In the genomic region with DNA sequence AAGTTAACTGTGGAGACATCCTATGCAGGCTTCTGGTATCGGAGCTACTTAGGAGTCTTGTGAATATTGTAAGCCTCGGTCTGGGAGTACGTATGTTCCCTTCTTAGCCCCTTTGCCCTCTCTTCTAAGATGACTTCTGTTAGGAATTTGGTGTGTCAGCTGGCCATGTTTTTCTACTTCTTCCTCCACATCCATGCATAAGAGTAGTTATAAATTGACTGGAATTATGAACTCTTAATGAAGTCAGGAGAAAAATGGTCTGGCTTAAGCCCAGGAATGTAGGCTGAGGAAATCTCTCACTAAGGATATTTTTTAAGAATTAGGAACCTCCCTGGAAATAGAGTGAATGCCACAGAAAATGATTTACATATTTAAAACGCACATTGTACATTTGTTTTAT, we compare ENCODE assay signal across 16 mouse cellular contexts. TPM values are rescaled to one million over a fixed set of nuclear protein-coding genes. Genes with fewer than 3 reads are reported as not detected.
"Had no signal": no experiment of that assay in that cellular context is flagged by ENCODE, and none has a peak within 500 bp of the region (broad histone marks: within the 10 kb centered on the region; RNA-seq: fewer than 3 reads in every experiment).

No protein-coding gene starts in this region.

- H3K27me3 ChIP-seq: liver, embryonic 13.5 days; liver, embryonic 15.5 days; midbrain, embryonic 13.5 days; midbrain, embryonic 15.5 days; neural tube, embryonic 12.5 days; stomach, embryonic 15.5 days had no signal

- H3K4me2 ChIP-seq: liver, embryonic 13.5 days; liver, embryonic 15.5 days; midbrain, embryonic 11.5 days; midbrain, embryonic 13.5 days; midbrain, embryonic 15.5 days; neural tube, embryonic 12.5 days; stomach, embryonic 15.5 days had no signal

- H3K27ac ChIP-seq: liver, embryonic 13.5 days; liver, embryonic 15.5 days; macrophage; midbrain, embryonic 13.5 days; midbrain, embryonic 15.5 days; neural tube, embryonic 12.5 days; stomach, embryonic 15.5 days; stomach, postnatal 0 days had no signal

- H3K4me3 ChIP-seq: liver, embryonic 13.5 days; liver, embryonic 15.5 days; megakaryocyte, embryonic 14.5 days; midbrain, embryonic 13.5 days; midbrain, embryonic 15.5 days; neural tube, embryonic 12.5 days; stomach, embryonic 15.5 days had no signal

- H3K4me1 ChIP-seq: liver, embryonic 13.5 days; liver, embryonic 15.5 days; megakaryocyte, embryonic 14.5 days; midbrain, embryonic 13.5 days; midbrain, embryonic 15.5 days; neural tube, embryonic 12.5 days; stomach, embryonic 15.5 days had no signal

- H3K9me3 ChIP-seq: liver, embryonic 13.5 days; liver, embryonic 15.5 days; megakaryocyte, embryonic 14.5 days; midbrain, embryonic 13.5 days; midbrain, embryonic 15.5 days; neural tube, embryonic 12.5 days; stomach, embryonic 15.5 days had no signal

- ATAC-seq: liver, postnatal 0 days; midbrain, embryonic 13.5 days; midbrain, embryonic 15.5 days had no signal

- H3K36me3 ChIP-seq: liver, embryonic 13.5 days; liver, embryonic 15.5 days; midbrain, embryonic 13.5 days; midbrain, embryonic 15.5 days; neural tube, embryonic 12.5 days; stomach, embryonic 15.5 days had no signal

- DNase-seq: liver, embryonic 13.5 days; liver, postnatal 0 days; lung, postnatal 10 days; right cerebral cortex, postnatal 14 days; thymus, adult 2 months; thymus, postnatal 25 days; thymus, postnatal 4 days had no signal

- H3K9ac ChIP-seq: liver, embryonic 13.5 days; liver, embryonic 15.5 days; liver, postnatal 0 days; midbrain, embryonic 13.5 days; midbrain, embryonic 15.5 days; neural tube, embryonic 12.5 days; stomach, embryonic 15.5 days had no signal

RNA-seq across cellular contexts. Expression of gene Vegfd, which starts 34.6 kb away (rescaled TPM):
- polyA plus RNA-seq: macrophage had no signal
